Comparison of ENCODE assay signal across 13 mouse cellular contexts in the genomic region with DNA sequence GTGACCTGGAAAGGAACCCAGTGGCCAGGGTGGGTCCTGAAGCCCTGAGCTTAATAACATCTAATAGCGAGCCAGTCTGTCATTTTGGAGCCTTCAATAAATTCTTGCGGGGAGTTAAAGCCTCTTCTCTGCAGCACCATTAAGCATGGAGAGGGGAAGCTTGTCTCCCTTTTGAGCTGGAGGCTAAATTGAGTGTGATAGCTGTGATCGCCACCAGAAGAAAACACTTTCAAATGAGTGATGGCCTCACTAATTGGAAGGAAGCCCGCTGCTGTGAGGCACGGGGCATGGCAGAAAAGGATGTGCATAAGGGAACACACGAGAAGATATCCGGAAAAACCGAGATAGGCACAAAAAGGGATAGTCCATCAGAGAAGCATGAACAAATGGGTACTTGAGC.
"Had no signal": no experiment of that assay in that cellular context is flagged by ENCODE, and none has a peak within 500 bp of the region (broad histone marks: within the 10 kb centered on the region; RNA-seq: fewer than 3 reads in every experiment).

No protein-coding gene starts in this region.

- H3K4me1 ChIP-seq: kidney, embryonic 15.5 days; limb, embryonic 15.5 days; liver, embryonic 12.5 days; lung, embryonic 15.5 days; neural tube, embryonic 12.5 days had no signal

- H3K36me3 ChIP-seq: kidney, embryonic 15.5 days; limb, embryonic 15.5 days; liver, embryonic 12.5 days; lung, embryonic 15.5 days; neural tube, embryonic 12.5 days had no signal

- DNase-seq: kidney, postnatal 14 days; layer of hippocampus, adult 9-11 months; layer of hippocampus, postnatal 36 days; lung, postnatal 14 days; midbrain, embryonic 14.5 days; right cerebral cortex, adult 18-20 months; right cerebral cortex, postnatal 25 days; thymus, postnatal 36 days had no signal

- H3K9ac ChIP-seq: kidney, embryonic 15.5 days; limb, embryonic 15.5 days; liver, embryonic 12.5 days; lung, embryonic 15.5 days; neural tube, embryonic 12.5 days had no signal

- H3K4me2 ChIP-seq: kidney, embryonic 15.5 days; limb, embryonic 15.5 days; liver, embryonic 12.5 days; lung, embryonic 15.5 days; neural tube, embryonic 12.5 days had no signal

- H3K27me3 ChIP-seq: kidney, embryonic 15.5 days; limb, embryonic 15.5 days; liver, embryonic 12.5 days; lung, embryonic 15.5 days; neural tube, embryonic 12.5 days had no signal

- H3K9me3 ChIP-seq: kidney, embryonic 15.5 days; limb, embryonic 15.5 days; liver, embryonic 12.5 days; lung, embryonic 15.5 days; neural tube, embryonic 12.5 days had no signal

- H3K27ac ChIP-seq: kidney, embryonic 15.5 days; limb, embryonic 15.5 days; liver, embryonic 12.5 days; lung, embryonic 15.5 days; neural tube, embryonic 12.5 days had no signal

- H3K4me3 ChIP-seq: kidney, embryonic 15.5 days; limb, embryonic 15.5 days; liver, embryonic 12.5 days; lung, embryonic 15.5 days; neural tube, embryonic 12.5 days had no signal

- ATAC-seq: liver, embryonic 12.5 days had no signal
